Mouse (Mus musculus) CH12.LX (cell line): ENCODE results near the gene Dph1. TPM values are rescaled to one million over a fixed set of nuclear protein-coding genes. Genes with fewer than 3 reads are reported as not detected.

ENCODE experiments used
- DNase-seq: peaks from one replicate; pipeline ENCODE4 v3.0.0-alpha.2; 2013; ENCODE audit errors: extremely low read depth
- H3K27ac ChIP-seq: 2 replicates; pipeline ENCODE4 v1.5.1; 2012; ENCODE audit warnings: low read depth, mild to moderate bottlenecking, control low read depth, moderate library complexity; ENCODE audit not compliant: insufficient read depth
- H3K27me3 ChIP-seq: replicated peaks from 2 replicates; pipeline ENCODE3; 2012; ENCODE audit warnings: inconsistent platforms
- H3K36me3 ChIP-seq, 2 experiments: replicated peaks in 1 of 2; 2 replicates each; pipeline versions ENCODE3 to v1.6.1; 2012; ENCODE audit warnings: inconsistent platforms in 1 of 2, low read length in 1 of 2, mild to moderate bottlenecking in 1 of 2, mixed read lengths in 1 of 2, moderate library complexity in 1 of 2; ENCODE audit not compliant: control insufficient read depth in 1 of 2, insufficient read depth in 1 of 2
- H3K4me1 ChIP-seq, 2 experiments: 2 replicates each; pipeline ENCODE4 v1.6.1; 2012; ENCODE audit warnings: inconsistent platforms in 1 of 2, moderate library complexity in 1 of 2; ENCODE audit not compliant: insufficient read depth in 2 of 2, control insufficient read depth in 1 of 2
- H3K4me2 ChIP-seq: 2 replicates; pipeline ENCODE4 v1.6.1; 2012; ENCODE audit warnings: low read depth, mild to moderate bottlenecking, control low read depth; ENCODE audit not compliant: poor library complexity, insufficient read depth, severe bottlenecking
- H3K4me3 ChIP-seq, 3 experiments: fragments of 150-350 bp in 1 of 3; sonication (generic) in 1 of 3; replicated peaks in 1 of 3; 2 replicates each; pipeline versions ENCODE3 to v1.5.1; 2011 to 2012; ENCODE audit warnings: low read depth in 2 of 3, low read length in 2 of 3, mild to moderate bottlenecking in 2 of 3, moderate library complexity in 2 of 3, control low read depth in 1 of 3, improper control_type of control experiment in 1 of 3, inconsistent platforms in 1 of 3, mixed read lengths in 1 of 3; ENCODE audit not compliant: poor library complexity in 1 of 3
- H3K79me2 ChIP-seq: replicated peaks from 2 replicates; pipeline ENCODE4 v1.6.1; 2012; ENCODE audit warnings: mild to moderate bottlenecking, moderate library complexity; ENCODE audit not compliant: control insufficient read depth, poor library complexity, insufficient read depth, severe bottlenecking; ENCODE audit errors: extremely low read depth
- H3K9ac ChIP-seq: 2 replicates; pipeline ENCODE4 v1.6.1; 2012; ENCODE audit warnings: low read depth, mild to moderate bottlenecking, control low read depth, moderate library complexity; ENCODE audit not compliant: insufficient read depth
- H3K9me3 ChIP-seq: replicated peaks from 2 replicates; pipeline ENCODE3; 2012; ENCODE audit warnings: low read length, inconsistent platforms, mixed read lengths
- BHLHE40 ChIP-seq: IDR thresholded peaks from 2 replicates; pipeline ENCODE4 v1.6.1; 2011; ENCODE audit warnings: mild to moderate bottlenecking, low read depth, low read length, improper control_type of control experiment
- EP300 ChIP-seq: IDR thresholded peaks from 2 replicates; pipeline ENCODE4 v1.6.1; 2011; ENCODE audit warnings: low read length, improper control_type of control experiment
- ETS1 ChIP-seq: conservative IDR thresholded peaks from 2 replicates; pipeline ENCODE4 v1.6.1; 2012; ENCODE audit warnings: low read depth, mild to moderate bottlenecking, inconsistent platforms, low read length, improper control_type of control experiment, moderate library complexity
- HCFC1 ChIP-seq: IDR thresholded peaks from 2 replicates; pipeline ENCODE4 v1.6.1; 2012; ENCODE audit warnings: low read depth, mild to moderate bottlenecking, inconsistent platforms, low read length, improper control_type of control experiment
- IRF4 ChIP-seq: IDR thresholded peaks from 2 replicates; pipeline ENCODE4 v1.6.1; 2014; ENCODE audit warnings: low read depth, mild to moderate bottlenecking, inconsistent platforms, low read length, improper control_type of control experiment
- JUN ChIP-seq: IDR thresholded peaks from 2 replicates; pipeline ENCODE4 v1.6.1; 2011; ENCODE audit warnings: low read depth, mild to moderate bottlenecking, low read length, improper control_type of control experiment, moderate library complexity; ENCODE audit not compliant: insufficient read depth
- KAT2A ChIP-seq: IDR thresholded peaks from 2 replicates; pipeline ENCODE4 v1.6.1; 2012; ENCODE audit warnings: low read length, improper control_type of control experiment, inconsistent platforms; ENCODE audit not compliant: insufficient replicate concordance
- MXI1 ChIP-seq: IDR thresholded peaks from 2 replicates; pipeline ENCODE4 v1.6.1; 2011; ENCODE audit warnings: mild to moderate bottlenecking, low read depth, low read length, improper control_type of control experiment
- NRF1 ChIP-seq: IDR thresholded peaks from 2 replicates; pipeline ENCODE4 v1.6.1; 2014; ENCODE audit warnings: low read depth, mild to moderate bottlenecking, inconsistent platforms, low read length, improper control_type of control experiment, moderate library complexity
- PAX5 ChIP-seq: IDR thresholded peaks from 2 replicates; pipeline ENCODE4 v1.6.1; 2012; ENCODE audit warnings: low read length, inconsistent platforms, mixed read lengths
- POLR2AphosphoS2 ChIP-seq: IDR thresholded peaks from 2 replicates; pipeline ENCODE4 v1.6.1; 2011; ENCODE audit warnings: low read depth, low read length, improper control_type of control experiment
- RAD21 ChIP-seq: IDR thresholded peaks from 2 replicates; pipeline ENCODE4 v1.6.1; 2011; ENCODE audit warnings: low read depth, mild to moderate bottlenecking, low read length, improper control_type of control experiment, moderate library complexity
- RCOR1 ChIP-seq: conservative IDR thresholded peaks from 2 replicates; pipeline ENCODE4 v1.6.1; 2012; ENCODE audit warnings: low read depth, mild to moderate bottlenecking, inconsistent platforms, low read length, improper control_type of control experiment
- SIN3A ChIP-seq: IDR thresholded peaks from 2 replicates; pipeline ENCODE4 v1.6.1; 2012; ENCODE audit warnings: low read length, improper control_type of control experiment, inconsistent platforms
- SMC3 ChIP-seq: IDR thresholded peaks from 2 replicates; pipeline ENCODE4 v1.6.1; 2011; ENCODE audit warnings: low read depth, low read length, improper control_type of control experiment
- TBP ChIP-seq: conservative IDR thresholded peaks from 2 replicates; pipeline ENCODE4 v1.6.1; 2011; ENCODE audit warnings: low read depth, low read length, improper control_type of control experiment
- UBTF ChIP-seq: IDR thresholded peaks from 2 replicates; pipeline ENCODE4 v1.6.1; 2012; ENCODE audit warnings: low read depth, mild to moderate bottlenecking, inconsistent platforms, low read length, improper control_type of control experiment, moderate library complexity
- USF1 ChIP-seq: IDR thresholded peaks from 2 replicates; pipeline ENCODE4 v1.6.1; 2014; ENCODE audit warnings: low read depth, mild to moderate bottlenecking, inconsistent platforms, low read length, improper control_type of control experiment
- USF2 ChIP-seq: conservative IDR thresholded peaks from 2 replicates; pipeline ENCODE4 v1.6.1; 2011; ENCODE audit warnings: low read depth, low read length, improper control_type of control experiment
- ZC3H11A ChIP-seq: IDR thresholded peaks from 2 replicates; pipeline ENCODE4 v1.6.1; 2012; ENCODE audit warnings: low read depth, mild to moderate bottlenecking, inconsistent platforms, low read length, improper control_type of control experiment
- ZNF384 ChIP-seq: IDR thresholded peaks from 2 replicates; pipeline ENCODE4 v1.6.1; 2012; ENCODE audit warnings: low read depth, low read length, improper control_type of control experiment, inconsistent platforms
- dilution Hi-C: fragments of 300-500 bp; cut with MboI; formaldehyde crosslinking; loops from 2 replicates; pipeline ENCODE4 v1.14.3; 2020; ENCODE audit warnings: low sequenced_read_pairs; ENCODE audit not compliant: extremely low pct_unique_long_range_greater_than_20kb, extremely low pct_ligation_motif_present
- in situ Hi-C: fragments of 300-500 bp; cut with MboI; formaldehyde crosslinking; loops from 3 replicates; pipeline ENCODE4 v1.14.3; 2019; ENCODE audit warnings: low sequenced_read_pairs, low pct_ligation_motif_present, low pct_unique_long_range_greater_than_20kb, mixed read lengths
- polyA plus RNA-seq: library from polyadenylated mRNA; unstranded; fragments of >175 nt; gene quantifications from 2 replicates; pipeline ENCODE4 v1.2.1, GENCODE M21; 2012; ENCODE audit warnings: low read depth; ENCODE audit not compliant: insufficient read length
- total RNA-seq, 2 experiments: library from RNA; depleted of rRNA; stranded (reverse); fragments of 300-350 nt in 1 of 2; fragments of >200 nt in 1 of 2; gene quantifications; 2 replicates each; pipeline ENCODE4 v1.2.3; 2012 to 2014

Dph1 gene
- total and polyA plus RNA-seq, 3 experiments: 47.7 to 57.0 (median 54.7) TPM

DNA sequence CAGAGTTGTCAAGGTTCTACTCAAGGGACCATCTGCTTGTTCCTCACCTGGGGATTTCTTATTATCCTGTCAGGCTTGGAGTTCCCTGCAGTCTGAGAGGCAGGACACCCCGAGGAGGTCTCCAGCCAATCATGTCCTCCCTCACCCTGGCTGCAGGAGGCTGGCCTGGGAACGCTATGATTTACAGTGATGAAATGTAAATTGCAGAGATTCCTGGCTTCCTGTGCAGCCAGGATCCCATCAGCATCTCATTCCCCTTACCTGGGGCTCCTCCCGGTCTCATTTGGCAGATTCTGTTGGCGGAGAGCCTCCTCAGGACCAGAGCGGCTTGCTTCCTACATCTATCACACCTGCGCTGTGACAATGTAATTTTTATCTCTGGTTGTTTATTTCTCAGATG, 38.2 kb upstream of the Dph1 start:
- Histone ChIP-seq H3K27me3 (peaks cover 3% of the 10 kb centered on the region), H3K79me2 (no peaks in the 10 kb centered on the region), H3K4me3 (no peak overlapping the region), H3K4me2 (no peak overlapping the region), H3K36me3 (no peaks in the 10 kb centered on the region), H3K4me1 (peaks cover 7 to 36% of the 10 kb centered on the region in 2 experiments), H3K9ac (no peak overlapping the region), H3K9me3 (no peaks in the 10 kb centered on the region), H3K27ac (no peak overlapping the region)
- DNase-seq: no peak
- dilution Hi-C loops: no loop called here
- TF ChIP-seq ZNF384 (no peak), RCOR1 (no peak), EP300 (no peak), NRF1 (no peak), RAD21 (no peak)
- in situ Hi-C loops: loop anchor here (5.0 kb wide), 1 partner anchor 37 kb away; the partner anchor contains the start of genes Dph1 and Rtn4rl1

DNA sequence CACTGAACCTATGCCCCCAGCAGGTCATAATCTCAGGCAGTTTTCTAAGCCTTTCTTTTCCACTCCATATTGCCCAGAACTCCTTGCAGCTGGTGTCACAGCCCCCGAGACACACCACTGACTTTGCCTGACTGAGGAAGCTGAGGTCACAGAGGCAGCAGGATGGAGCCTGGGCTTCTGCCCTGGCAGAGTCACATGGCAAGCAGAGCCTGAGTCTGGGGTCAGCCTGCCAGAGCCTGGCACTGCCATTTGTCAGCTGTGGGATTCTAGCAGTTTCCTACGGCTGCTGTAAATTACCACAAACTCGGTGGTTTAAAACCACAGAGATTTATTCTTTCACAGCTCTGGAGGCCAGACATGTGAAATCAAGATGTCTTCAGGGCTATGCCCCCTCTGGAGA, 36.6 kb upstream of the Dph1 start:
- Histone ChIP-seq H3K9ac (no peak overlapping the region), H3K9me3 (peaks cover 2% of the 10 kb centered on the region), H3K27me3 (peaks cover 4% of the 10 kb centered on the region), H3K36me3 (no peaks in the 10 kb centered on the region), H3K4me1 (peaks cover 7 to 36% of the 10 kb centered on the region in 2 experiments), H3K27ac (no peak overlapping the region), H3K4me2 (no peak overlapping the region), H3K4me3 (no peak overlapping the region), H3K79me2 (no peaks in the 10 kb centered on the region)
- in situ Hi-C loops (loop anchor here (5.0 kb wide), 1 partner anchor 35 kb away; the partner anchor contains the start of genes Dph1 and Rtn4rl1), dilution Hi-C loops (no loop called here)
- TF ChIP-seq BHLHE40: no peak
- TF ChIP-seq PAX5: no peak
- TF ChIP-seq ZC3H11A: no peak
- no peak for TF ChIP-seq TBP
- TF ChIP-seq SMC3: no peak
- TF ChIP-seq POLR2AphosphoS2: no peak
- TF ChIP-seq IRF4: no peak
- TF ChIP-seq HCFC1: no peak
- TF ChIP-seq USF1: no peak
- TF ChIP-seq EP300: no peak
- TF ChIP-seq ETS1: no peak
- no peak for DNase-seq

DNA sequence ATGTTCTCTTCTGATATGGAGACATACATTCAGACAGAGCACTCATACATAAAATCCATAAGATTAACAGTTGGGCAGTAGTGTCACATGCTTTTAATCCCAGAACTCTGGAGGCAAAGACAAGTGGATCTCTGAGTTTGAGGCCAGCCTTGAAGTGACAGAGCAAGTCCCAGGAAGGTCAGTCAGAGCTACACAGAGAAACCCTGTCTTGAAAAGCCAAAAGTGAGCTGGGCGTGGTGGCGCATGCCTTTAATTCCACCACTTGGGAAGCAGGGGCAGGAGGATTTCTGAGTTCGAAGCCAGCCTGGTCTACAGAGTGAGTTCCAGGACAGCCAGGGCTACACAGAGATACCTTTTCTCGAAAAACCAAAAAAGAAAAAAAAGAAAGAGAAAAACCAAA, 33.8 kb upstream of the Dph1 start:
- H3K4me3 ChIP-seq: no peak overlapping the region
- H3K27me3 ChIP-seq: peaks cover 4% of the 10 kb centered on the region
- H3K9ac ChIP-seq: no peak overlapping the region
- no peak for TF ChIP-seq KAT2A
- TF ChIP-seq ZNF384: no peak
- no peak for TF ChIP-seq USF2
- no peak for TF ChIP-seq NRF1
- no peak for TF ChIP-seq EP300
- TF ChIP-seq JUN: no peak
- no peak for TF ChIP-seq UBTF
- no peak for TF ChIP-seq BHLHE40
- no peak for TF ChIP-seq SIN3A
- TF ChIP-seq MXI1: no peak
- no peaks in the 10 kb centered on the region for H3K36me3 ChIP-seq
- DNase-seq: no peak
- dilution Hi-C loops (no loop called here), in situ Hi-C loops (loop anchor here (5.0 kb wide), 1 partner anchor 33 kb away; the partner anchor contains the start of genes Dph1 and Rtn4rl1)
- no peak overlapping the region for H3K4me2 ChIP-seq
- no peak overlapping the region for H3K27ac ChIP-seq
- H3K4me1 ChIP-seq: peaks cover 4 to 24% of the 10 kb centered on the region in 2 experiments
- H3K9me3 ChIP-seq: peaks cover 2% of the 10 kb centered on the region
- no peaks in the 10 kb centered on the region for H3K79me2 ChIP-seq
